Mouse (Mus musculus) intestine, embryonic 14.5 days (tissue): ENCODE results near the gene Cactin. TPM values are rescaled to one million over a fixed set of nuclear protein-coding genes. Genes with fewer than 3 reads are reported as not detected.

Experiments used
- ATAC-seq: fragments of 200-750 bp; cut with Nextera tagmentation; replicated peaks from 2 replicates; pipeline ENCODE4 v1.8.0; 2017; ENCODE audit warnings: low read depth, moderate number of reproducible peaks, moderate TSS enrichment, moderate library complexity; ENCODE audit not compliant: low FRiP score, low TSS enrichment
- DNase-seq: peaks from one replicate; pipeline ENCODE4 v3.0.0-alpha.2; 2018; ENCODE audit warnings: low spot score
- H3K27ac ChIP-seq: fragments of 300-500 bp; sonication (generic); 2 replicates; pipeline ENCODE4 v1.5.1; 2014; ENCODE audit warnings: low read depth, mild to moderate bottlenecking, control low read depth
- H3K27me3 ChIP-seq: fragments of 300-500 bp; sonication (generic); replicated peaks from 2 replicates; pipeline ENCODE4 v1.6.1; 2014; ENCODE audit warnings: low read length, control low read depth; ENCODE audit not compliant: control insufficient read depth, insufficient read depth
- H3K36me3 ChIP-seq: fragments of 300-500 bp; sonication (generic); 2 replicates; pipeline ENCODE4 v1.6.1; 2014; ENCODE audit warnings: low read length, control low read depth; ENCODE audit not compliant: control insufficient read depth, insufficient read depth
- H3K4me1 ChIP-seq: fragments of 300-500 bp; sonication (generic); replicated peaks from 2 replicates; pipeline ENCODE4 v1.6.1; 2014; ENCODE audit warnings: low read length, control low read depth, mixed read lengths; ENCODE audit not compliant: control insufficient read depth, insufficient read depth
- H3K4me2 ChIP-seq: fragments of 300-500 bp; sonication (generic); 2 replicates; pipeline ENCODE4 v1.6.1; 2014; ENCODE audit warnings: low read length
- H3K4me3 ChIP-seq: fragments of 300-500 bp; sonication (generic); 2 replicates; pipeline ENCODE4 v1.5.1; 2014; ENCODE audit warnings: low read depth, low read length, control low read depth, mixed read lengths
- H3K9ac ChIP-seq: fragments of 300-500 bp; sonication (generic); 2 replicates; pipeline ENCODE4 v1.6.1; 2014; ENCODE audit warnings: mild to moderate bottlenecking, low read length
- H3K9me3 ChIP-seq: fragments of 300-500 bp; sonication (generic); 2 replicates; pipeline ENCODE4 v1.6.1; 2016; ENCODE audit warnings: low read length, control low read depth; ENCODE audit not compliant: control insufficient read depth
- WGBS: fragments of 180-500 bp; shearing (Covaris S2); extraction: QIAGEN DNeasy Blood & Tissue Kit; methylation state at CpG from one replicate; pipeline ENCODE4 v1.1.7; 2014; 5-methylcytosine and 5-hydroxymethylcytosine counted together
- polyA plus RNA-seq: library from polyadenylated mRNA; unstranded; fragments of >200 nt; fragmentation: Nextera tagmentation; extraction: Ambion mirVana; gene quantifications from 2 replicates; pipeline ENCODE4 v1.2.1, GENCODE M21; 2014

Gene Cactin
- 26.0 and 27.7 TPM in 2 replicates for polyA plus RNA-seq

- peak within 1 kb of the TSS; percentile 97 for H3K4me3 ChIP-seq
- H3K36me3 ChIP-seq, result peaks cover 47% of the 10 kb centered on the region
- peak within 1 kb of the TSS; percentile 94 for H3K4me2 ChIP-seq
- WGBS, result under 1% methylated on average over 68 of the region's 68 CpGs
- ATAC-seq, result peak; percentile 91
- peak; percentile 98 for DNase-seq
- H3K4me1 ChIP-seq, result peaks cover 31% of the 10 kb centered on the region
- H3K27me3 ChIP-seq, result no peaks in the 10 kb centered on the region
- H3K9me3 ChIP-seq, result no peaks in the 10 kb centered on the region
- peak within 1 kb of the TSS; percentile 89 for H3K9ac ChIP-seq
- H3K27ac ChIP-seq, result peak within 1 kb of the TSS; percentile 88
These were observed at the start of gene Cactin for GRCm38 (mm10) chr10:81320550-81321347. TSS of gene Cactin (plus strand) at chr10:81321103.

GRCm38 (mm10) chr10:81272356-81272755 is 48.5 kb upstream of the Cactin start:
- Histone ChIP-seq H3K9ac (no peak overlapping the region), H3K4me3 (no peak overlapping the region), H3K4me2 (no peak overlapping the region), H3K9me3 (no peaks in the 10 kb centered on the region), H3K36me3 (peaks cover 39% of the 10 kb centered on the region), H3K4me1 (peaks cover 8% of the 10 kb centered on the region; the same call in 1 of the 2 replicates), H3K27me3 (no peaks in the 10 kb centered on the region), H3K27ac (no peak overlapping the region)
- DNase-seq, result no peak
- WGBS, result 94% methylated on average over 21 of the region's 21 CpGs
- no peak for ATAC-seq

GRCm38 (mm10) chr10:81273842-81274241 is 47.1 kb upstream of the Cactin start:
- WGBS, result 93% methylated on average over 19 of the region's 19 CpGs
- Histone ChIP-seq H3K9me3 (no peaks in the 10 kb centered on the region), H3K4me3 (no peak overlapping the region), H3K27me3 (no peaks in the 10 kb centered on the region), H3K9ac (no peak overlapping the region), H3K4me1 (peaks cover 4% of the 10 kb centered on the region; the same call in 1 of the 2 replicates), H3K4me2 (no peak overlapping the region), H3K36me3 (peaks cover 39% of the 10 kb centered on the region), H3K27ac (no peak overlapping the region)
- ATAC-seq (no peak), DNase-seq (no peak)

GRCm38 (mm10) chr10:81277676-81278075 is 43.2 kb upstream of the Cactin start:
- 78% methylated on average over 22 of the region's 22 CpGs for WGBS
- no peak overlapping the region for H3K27ac ChIP-seq
- H3K4me2 ChIP-seq, result no peak overlapping the region
- H3K27me3 ChIP-seq, result peaks cover 4% of the 10 kb centered on the region; the same call in 1 of the 2 replicates
- peaks cover 7% of the 10 kb centered on the region; the same call in 1 of the 2 replicates for H3K4me1 ChIP-seq
- H3K4me3 ChIP-seq, result no peak overlapping the region
- H3K9ac ChIP-seq, result no peak overlapping the region
- ATAC-seq (no peak), DNase-seq (no peak)
- peaks cover 17% of the 10 kb centered on the region for H3K36me3 ChIP-seq
- no peaks in the 10 kb centered on the region for H3K9me3 ChIP-seq

GRCm38 (mm10) chr10:81279496-81279895 is 41.4 kb upstream of the Cactin start:
- DNase-seq (no peak), ATAC-seq (no peak)
- 32% methylated on average over 10 of the region's 10 CpGs for WGBS
- H3K9ac ChIP-seq, result no peak overlapping the region
- H3K9me3 ChIP-seq, result no peaks in the 10 kb centered on the region
- no peak overlapping the region for H3K4me3 ChIP-seq
- peaks cover 7% of the 10 kb centered on the region; the same call in 1 of the 2 replicates for H3K4me1 ChIP-seq
- no peak overlapping the region for H3K27ac ChIP-seq
- H3K27me3 ChIP-seq, result peaks cover 12% of the 10 kb centered on the region
- peak overlapping the region; percentile 23; the same call in 1 of the 2 replicates for H3K4me2 ChIP-seq
- no peaks in the 10 kb centered on the region for H3K36me3 ChIP-seq

- Histone ChIP-seq H3K4me2 (peak overlapping the region; percentile 55), H3K4me1 (peaks cover 9% of the 10 kb centered on the region; the same call in 1 of the 2 replicates), H3K27me3 (peaks cover 22% of the 10 kb centered on the region), H3K4me3 (peak overlapping the region; percentile 45; the same call in 1 of the 2 replicates), H3K9ac (no peak overlapping the region), H3K27ac (no peak overlapping the region), H3K9me3 (no peaks in the 10 kb centered on the region), H3K36me3 (no peaks in the 10 kb centered on the region)
- ATAC-seq, result no peak
- 45% methylated on average over 6 of the region's 6 CpGs for WGBS
- DNase-seq, result no peak
These were observed 36.7 kb upstream of the Cactin start for GRCm38 (mm10) chr10:81284189-81284588.

- Histone ChIP-seq H3K9me3 (no peaks in the 10 kb centered on the region), H3K4me3 (peak overlapping the region; percentile 45), H3K27ac (no peak overlapping the region), H3K27me3 (peaks cover 24% of the 10 kb centered on the region), H3K4me2 (peak overlapping the region; percentile 55), H3K9ac (no peak overlapping the region; the same call in 1 of the 2 replicates), H3K4me1 (0 out of 2 replicates have a peak, but pooled peaks cover 4% of the 10 kb centered on the region), H3K36me3 (no peaks in the 10 kb centered on the region)
- DNase-seq (peak; percentile 77), ATAC-seq (peak; percentile 38)
- WGBS, result 6% methylated on average over 17 of the region's 17 CpGs
These were observed 36.2 kb upstream of the Cactin start for GRCm38 (mm10) chr10:81284719-81285118.

- 0 out of 2 replicates have a peak, but pooled peaks cover 9% of the 10 kb centered on the region for H3K4me1 ChIP-seq
- no peaks in the 10 kb centered on the region for H3K36me3 ChIP-seq
- 2% methylated on average over 54 of the region's 54 CpGs for WGBS
- ATAC-seq (peak; percentile 73), DNase-seq (peak; percentile 97)
- H3K9ac ChIP-seq, result peak overlapping the region; percentile 49
- no peaks in the 10 kb centered on the region for H3K9me3 ChIP-seq
- peak overlapping the region; percentile 55 for H3K4me2 ChIP-seq
- H3K27ac ChIP-seq, result peak overlapping the region; percentile 33; the same call in 1 of the 2 replicates
- peaks cover 35% of the 10 kb centered on the region for H3K27me3 ChIP-seq
- H3K4me3 ChIP-seq, result peak overlapping the region; percentile 45
These were observed 35.0 kb upstream of the Cactin start for GRCm38 (mm10) chr10:81285694-81286450.
